Mouse (Mus musculus): ENCODE results near the gene Pparg.

The Pparg gene

DNA sequence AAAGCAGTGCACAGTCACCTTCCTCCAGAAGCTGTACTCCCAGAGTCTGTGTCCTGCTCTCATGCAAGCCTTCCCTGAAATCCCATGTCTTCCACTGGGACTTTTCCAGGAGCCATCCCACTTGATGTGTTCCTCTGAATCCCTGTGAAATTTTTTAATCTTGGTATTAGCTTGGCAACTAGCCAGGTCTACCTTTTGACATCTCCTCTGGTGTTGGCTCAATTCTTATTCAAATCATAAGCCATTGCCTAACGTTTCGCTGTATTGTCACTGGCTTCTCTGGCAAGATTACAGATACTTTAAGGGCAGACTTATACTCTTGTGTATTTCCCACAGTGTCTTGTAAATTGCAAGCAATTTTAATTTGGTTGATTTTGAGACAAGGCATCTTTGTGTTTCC lies 43.6 kb downstream of the Pparg start:
- Histone ChIP-seq H3K27me3 (ENCODE audit: control insufficient read depth, insufficient read depth, low read length, poor library complexity, severe bottlenecking) (no peaks in the 10 kb centered on the region), H3K36me3 (ENCODE audit: control insufficient read depth, insufficient read depth, low read length, poor library complexity, severe bottlenecking) (no peaks in the 10 kb centered on the region)
- no peak for DNase-seq (ENCODE audit: low read depth, low spot score)

GRCm38 (mm10) chr6:115411477-115411876 lies 50.7 kb downstream of the Pparg start:
- H3K36me3 ChIP-seq (ENCODE audit: control insufficient read depth, insufficient read depth, low read length, poor library complexity, severe bottlenecking) = no peaks in the 10 kb centered on the region
- DNase-seq (ENCODE audit: low read depth, low spot score) = no peak

GRCm38 (mm10) chr6:115418171-115418570 lies 57.4 kb downstream of the Pparg start:
- no peaks in the 10 kb centered on the region for H3K27me3 ChIP-seq (ENCODE audit: control insufficient read depth, insufficient read depth, low read length, poor library complexity, severe bottlenecking)
- no peaks in the 10 kb centered on the region for H3K36me3 ChIP-seq (ENCODE audit: control insufficient read depth, insufficient read depth, low read length, poor library complexity, severe bottlenecking)
- no peak for DNase-seq (ENCODE audit: low read depth, low spot score)

More at GRCm38 (mm10) chr6:115411477-115411876, 50.7 kb downstream of the Pparg start:
- no peaks in the 10 kb centered on the region for H3K27me3 ChIP-seq (ENCODE audit: control insufficient read depth, insufficient read depth, low read length, poor library complexity, severe bottlenecking)

GRCm38 (mm10) chr6:115418964-115419363 lies 58.2 kb downstream of the Pparg start:
- Histone ChIP-seq H3K27me3 (ENCODE audit: control insufficient read depth, insufficient read depth, low read length, poor library complexity, severe bottlenecking) (no peaks in the 10 kb centered on the region), H3K36me3 (ENCODE audit: control insufficient read depth, insufficient read depth, low read length, poor library complexity, severe bottlenecking) (no peaks in the 10 kb centered on the region)
- DNase-seq (ENCODE audit: low read depth, low spot score) = no peak

- Histone ChIP-seq H3K36me3 (ENCODE audit: control insufficient read depth, insufficient read depth, low read length, poor library complexity, severe bottlenecking) (no peaks in the 10 kb centered on the region), H3K27me3 (ENCODE audit: control insufficient read depth, insufficient read depth, low read length, poor library complexity, severe bottlenecking) (no peaks in the 10 kb centered on the region)
- DNase-seq (ENCODE audit: low read depth, low spot score) = no peak
These were observed 60.2 kb downstream of the Pparg start for GRCm38 (mm10) chr6:115420963-115421362.

DNA sequence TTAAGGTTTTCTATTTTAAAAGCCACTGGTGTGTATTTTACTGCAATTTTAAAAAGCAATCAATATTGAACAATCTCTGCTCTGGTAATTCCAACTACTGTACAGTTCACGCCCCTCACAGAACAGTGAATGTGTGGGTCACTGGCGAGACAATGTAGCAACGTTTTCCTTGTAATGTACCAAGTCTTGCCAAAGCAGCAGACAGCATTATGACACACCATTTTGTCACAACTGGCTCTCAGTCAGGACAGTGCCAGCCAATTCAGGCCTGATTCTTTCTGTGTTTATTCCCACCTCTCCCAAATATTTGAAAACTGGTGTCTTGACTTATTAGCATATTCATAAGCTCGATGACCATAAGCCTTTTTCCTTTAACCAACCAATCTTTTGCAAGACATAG lies 60.9 kb downstream of the Pparg start:
- no peaks in the 10 kb centered on the region for H3K27me3 ChIP-seq (ENCODE audit: control insufficient read depth, insufficient read depth, low read length, poor library complexity, severe bottlenecking)
- no peak for DNase-seq (ENCODE audit: low read depth, low spot score)
- no peaks in the 10 kb centered on the region for H3K36me3 ChIP-seq (ENCODE audit: control insufficient read depth, insufficient read depth, low read length, poor library complexity, severe bottlenecking)

DNA sequence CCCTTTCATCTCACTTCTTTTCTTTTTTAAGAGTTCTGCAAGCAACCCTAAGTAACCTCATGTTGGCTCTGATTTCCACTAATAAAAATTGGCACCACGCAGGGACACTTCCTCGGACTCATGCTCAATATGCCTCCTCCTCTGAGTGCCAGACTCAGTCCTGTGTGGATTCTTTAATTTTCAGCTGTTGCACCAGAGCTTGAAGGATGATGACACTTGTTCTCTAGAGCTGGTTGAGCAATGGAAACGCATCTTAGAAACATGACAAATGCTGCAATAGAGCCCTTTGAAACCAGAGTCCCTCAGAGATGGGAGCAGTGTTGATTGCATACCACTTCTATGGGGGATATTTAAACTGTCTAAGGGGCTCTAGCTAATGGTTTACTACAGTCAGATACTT lies 63.7 kb downstream of the Pparg start:
- DNase-seq (ENCODE audit: low read depth, low spot score) = no peak
- no peaks in the 10 kb centered on the region for H3K36me3 ChIP-seq (ENCODE audit: control insufficient read depth, insufficient read depth, low read length, poor library complexity, severe bottlenecking)

GRCm38 (mm10) chr6:115432726-115433125 lies 72.0 kb downstream of the Pparg start:
- no peak for DNase-seq (ENCODE audit: low read depth, low spot score)
- Histone ChIP-seq H3K36me3 (ENCODE audit: control insufficient read depth, insufficient read depth, low read length, poor library complexity, severe bottlenecking) (no peaks in the 10 kb centered on the region), H3K27me3 (ENCODE audit: control insufficient read depth, insufficient read depth, low read length, poor library complexity, severe bottlenecking) (no peaks in the 10 kb centered on the region)

More for the DNA sequence above, 63.7 kb downstream of the Pparg start:
- no peaks in the 10 kb centered on the region for H3K27me3 ChIP-seq (ENCODE audit: control insufficient read depth, insufficient read depth, low read length, poor library complexity, severe bottlenecking)

- Histone ChIP-seq H3K27me3 (ENCODE audit: control insufficient read depth, insufficient read depth, low read length, poor library complexity, severe bottlenecking) (no peaks in the 10 kb centered on the region), H3K36me3 (ENCODE audit: control insufficient read depth, insufficient read depth, low read length, poor library complexity, severe bottlenecking) (no peaks in the 10 kb centered on the region)
- DNase-seq (ENCODE audit: low read depth, low spot score) = no peak
These were observed 73.3 kb downstream of the Pparg start for GRCm38 (mm10) chr6:115434054-115434453.

- no peak for DNase-seq (ENCODE audit: low read depth, low spot score)
- Histone ChIP-seq H3K27me3 (ENCODE audit: control insufficient read depth, insufficient read depth, low read length, poor library complexity, severe bottlenecking) (no peaks in the 10 kb centered on the region), H3K36me3 (ENCODE audit: control insufficient read depth, insufficient read depth, low read length, poor library complexity, severe bottlenecking) (no peaks in the 10 kb centered on the region)
These were observed 74.1 kb downstream of the Pparg start for GRCm38 (mm10) chr6:115434816-115435215.

DNA sequence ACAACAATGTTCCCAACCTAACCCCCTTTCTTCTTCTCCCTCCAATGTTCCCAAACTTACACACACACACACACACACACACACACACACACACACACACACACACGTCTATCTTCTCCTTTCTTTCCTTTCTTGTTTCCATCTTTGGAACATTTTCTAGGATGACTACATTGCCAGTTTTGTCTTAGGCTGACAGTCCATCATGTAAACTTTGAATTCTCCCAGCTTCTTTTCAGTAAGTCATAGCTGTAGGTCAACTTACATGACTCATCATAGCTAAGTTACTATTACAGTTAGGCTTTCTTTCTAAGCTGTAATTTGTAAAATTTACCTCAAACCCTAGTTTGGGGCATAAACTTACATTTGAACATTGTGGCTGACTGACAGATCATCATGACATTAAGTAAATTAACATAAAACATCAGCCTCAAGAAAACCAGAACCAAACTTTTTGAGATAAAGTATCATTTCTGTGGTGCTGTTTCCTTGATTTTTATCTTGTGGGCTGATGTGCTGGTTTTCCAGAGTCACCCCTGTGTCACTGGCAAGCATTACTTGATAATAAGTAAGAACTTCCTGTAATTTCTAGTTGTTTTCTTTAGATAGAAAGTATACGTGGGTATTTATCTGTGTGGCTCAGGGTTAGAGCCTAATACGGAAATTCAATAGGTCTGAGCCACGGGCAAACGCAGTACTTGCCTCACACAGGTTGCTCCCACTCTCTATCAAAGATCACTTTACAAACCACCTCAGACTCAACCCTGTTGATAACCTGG lies 79.7 kb downstream of the Pparg start:
- no peak for DNase-seq (ENCODE audit: low read depth, low spot score)
- Histone ChIP-seq H3K36me3 (ENCODE audit: control insufficient read depth, insufficient read depth, low read length, poor library complexity, severe bottlenecking) (no peaks in the 10 kb centered on the region), H3K27me3 (ENCODE audit: control insufficient read depth, insufficient read depth, low read length, poor library complexity, severe bottlenecking) (no peaks in the 10 kb centered on the region)

GRCm38 (mm10) chr6:115452501-115452900 lies 91.8 kb downstream of the Pparg start:
- Histone ChIP-seq H3K36me3 (ENCODE audit: control insufficient read depth, insufficient read depth, low read length, poor library complexity, severe bottlenecking) (no peaks in the 10 kb centered on the region), H3K27me3 (ENCODE audit: control insufficient read depth, insufficient read depth, low read length, poor library complexity, severe bottlenecking) (no peaks in the 10 kb centered on the region)
- DNase-seq (ENCODE audit: low read depth, low spot score) = no peak

DNA sequence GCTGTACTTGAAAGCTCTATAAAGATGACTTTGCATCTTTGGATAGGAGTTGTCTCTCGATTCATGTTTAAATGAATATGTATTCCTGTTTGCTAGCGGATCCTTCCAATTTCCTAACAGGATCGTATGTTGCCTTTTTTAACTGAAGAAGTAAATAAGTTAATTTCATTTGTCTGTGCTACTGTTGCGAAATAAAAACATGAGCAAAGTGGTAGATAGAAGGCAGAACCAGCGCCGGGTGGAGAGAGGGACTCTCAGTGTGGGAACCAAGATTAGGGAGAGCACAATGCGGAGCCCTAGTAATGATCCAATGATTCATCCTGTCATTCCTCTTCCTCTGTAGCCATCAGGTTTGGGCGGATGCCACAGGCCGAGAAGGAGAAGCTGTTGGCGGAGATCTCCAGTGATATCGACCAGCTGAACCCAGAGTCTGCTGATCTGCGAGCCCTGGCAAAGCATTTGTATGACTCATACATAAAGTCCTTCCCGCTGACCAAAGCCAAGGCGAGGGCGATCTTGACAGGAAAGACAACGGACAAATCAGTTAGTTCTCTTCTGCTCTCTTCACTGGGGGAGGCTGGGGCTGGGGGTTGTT lies 102.1 kb downstream of the Pparg start:
- Histone ChIP-seq H3K27me3 (ENCODE audit: control insufficient read depth, insufficient read depth, low read length, poor library complexity, severe bottlenecking) (no peaks in the 10 kb centered on the region), H3K36me3 (ENCODE audit: control insufficient read depth, insufficient read depth, low read length, poor library complexity, severe bottlenecking) (no peaks in the 10 kb centered on the region)
- DNase-seq (ENCODE audit: low read depth, low spot score) = no peak

DNA sequence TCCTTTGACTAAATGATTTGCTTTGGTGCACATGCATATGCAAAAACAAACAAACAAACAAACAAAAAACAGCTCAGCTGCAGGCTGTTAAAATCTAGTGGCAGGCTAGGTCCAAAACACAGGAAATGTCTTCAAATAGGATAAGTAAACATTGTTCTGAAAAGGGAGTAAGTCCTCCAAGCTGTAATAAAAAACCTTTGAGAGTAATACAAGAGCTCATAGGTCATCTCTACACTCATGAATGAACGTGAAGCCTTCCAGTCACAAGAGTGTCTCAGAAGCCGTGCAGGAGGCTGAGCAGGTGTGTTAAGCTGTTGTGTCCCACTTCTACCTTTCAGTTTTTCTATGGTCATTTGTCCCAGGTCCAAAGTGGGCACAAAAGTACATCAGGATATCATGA lies 102.6 kb downstream of the Pparg start:
- Histone ChIP-seq H3K27me3 (ENCODE audit: control insufficient read depth, insufficient read depth, low read length, poor library complexity, severe bottlenecking) (no peaks in the 10 kb centered on the region), H3K36me3 (ENCODE audit: control insufficient read depth, insufficient read depth, low read length, poor library complexity, severe bottlenecking) (no peaks in the 10 kb centered on the region)
- no peak for DNase-seq (ENCODE audit: low read depth, low spot score)

DNA sequence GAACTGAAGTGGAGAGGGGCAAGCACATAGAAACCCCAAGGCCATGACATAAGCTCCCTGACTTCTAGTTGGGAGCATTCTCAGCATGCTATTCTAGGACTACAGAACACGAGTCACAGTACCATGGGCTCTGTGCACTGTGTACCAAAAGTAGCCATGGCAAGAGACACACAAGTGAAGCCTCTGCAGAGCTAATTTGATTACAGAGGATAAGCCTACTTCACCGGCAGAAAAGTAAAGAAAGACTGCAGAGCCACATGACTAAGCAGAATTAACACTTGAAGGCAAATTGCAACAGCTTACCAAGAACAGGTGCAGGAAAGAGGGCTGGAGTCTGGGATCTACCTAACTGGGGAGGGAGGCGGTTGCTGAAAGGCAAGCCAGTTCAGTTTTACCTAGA lies 103.9 kb downstream of the Pparg start:
- DNase-seq (ENCODE audit: low read depth, low spot score) = no peak
- H3K36me3 ChIP-seq (ENCODE audit: control insufficient read depth, insufficient read depth, low read length, poor library complexity, severe bottlenecking) = no peaks in the 10 kb centered on the region
- H3K27me3 ChIP-seq (ENCODE audit: control insufficient read depth, insufficient read depth, low read length, poor library complexity, severe bottlenecking) = no peaks in the 10 kb centered on the region
